ENCODE assay signal across 8 mouse cellular contexts in genomic region chr10:118820901-118821300, GRCm38 (mm10). TPM values are rescaled to one million over a fixed set of nuclear protein-coding genes. Genes with fewer than 3 reads are reported as not detected.
A peak's percentile ranks its signal among the peaks of the same experiment; 100 is the strongest.
DNase-seq lines count a peak whose midpoint lies in the region; ATAC-seq lines count a peak whose summit lies in the region.

No protein-coding gene starts in this region.

- H3K9me3 ChIP-seq in heart, embryonic 12.5 days (replicated peaks) = no peaks in the 10 kb centered on the region

- no peak overlapping the region for H3K9ac ChIP-seq in heart, embryonic 12.5 days

- 48% methylated on average over 7 of the region's 7 CpGs for WGBS in heart, embryonic 12.5 days

- H3K27me3 ChIP-seq in heart, embryonic 12.5 days (replicated peaks) = no peaks in the 10 kb centered on the region

- peak; percentile 44 for DNase-seq in heart, postnatal 4 days
- peak; percentile 40 to 42 for DNase-seq in frontal cortex, postnatal 10 days (ENCODE audit: low spot score in 2 of 2)
- DNase-seq in layer of hippocampus, adult 9-11 months = peak; percentile 52
- peak; percentile 44 to 71 for DNase-seq in lung, postnatal 4 days
- peak; percentile 40 for DNase-seq in right cerebral cortex, postnatal 25 days

- H3K4me1 ChIP-seq in heart, embryonic 12.5 days (replicated peaks) = no peaks in the 10 kb centered on the region

- H3K4me2 ChIP-seq in heart, embryonic 12.5 days = no peak overlapping the region

- H3K4me3 ChIP-seq in heart, embryonic 12.5 days = no peak overlapping the region

- no peaks in the 10 kb centered on the region for H3K36me3 ChIP-seq in heart, embryonic 12.5 days

- ATAC-seq in heart, embryonic 12.5 days (ENCODE audit: insufficient number of reproducible peaks, low FRiP score) = no peak
- ATAC-seq in erythroblast, adult 5-6 weeks (replicated peaks; ENCODE audit: low FRiP score, poor library complexity, severe bottlenecking) = no peak
- no peak for ATAC-seq in inflammation-experienced regulatory T-cells, adult 6 months

- H3K27ac ChIP-seq in heart, embryonic 12.5 days (ENCODE audit: poor library complexity, severe bottlenecking) = no peak overlapping the region

RNA-seq across cellular contexts. Expression of gene Dyrk2, which starts 49.1 kb away (rescaled TPM):
- total RNA-seq in heart, postnatal 4 days (2021) = 100 to 1,000 TPM; 114 to 130 TPM
- polyA plus RNA-seq in heart, embryonic 12.5 days (2016; fragmentation: Nextera tagmentation; extraction: Ambion mirVana) = 13.3 and 14.6 TPM in 2 replicates
- total RNA-seq in erythroblast, adult 5-6 weeks (2015; ENCODE audit: low replicate concordance) = 4.8 and 6.7 TPM in 2 replicates
- total RNA-seq in erythroblast, adult 5-6 weeks (2017; ENCODE audit: low replicate concordance) = 2.6 and 8.9 TPM in 2 replicates
- 10 to 100 TPM in 2 of 3 experiments, 1 to 10 TPM in 1; 9.3 to 14.1 (median 12.9) TPM for polyA plus RNA-seq in inflammation-experienced regulatory T-cells, adult 6 months (2017; shearing (Covaris generic))

Comparison
In these comparisons a context has a peak if more than half of its experiments do, and no peak if none do; other contexts are left out.
1. RNA of gene Dyrk2, which starts 49.1 kb away (total RNA-seq): 114 to 130 TPM in heart, postnatal 4 days; 2.6 to 8.9 TPM in erythroblast, adult 5-6 weeks; every median in the first group is over 10 times any median in the second.
2. Peak in every context shown above with its lines, with median percentiles within 50 percentile points of each other: DNase-seq.